Mouse (Mus musculus): ENCODE measurements around the gene Trappc12.
"Not testable (repeated sequence)": the region's sequence is repeated elsewhere in the genome, so short reads cannot be mapped to it uniquely, and the experiment has no call there.

Gene Trappc12

DNA sequence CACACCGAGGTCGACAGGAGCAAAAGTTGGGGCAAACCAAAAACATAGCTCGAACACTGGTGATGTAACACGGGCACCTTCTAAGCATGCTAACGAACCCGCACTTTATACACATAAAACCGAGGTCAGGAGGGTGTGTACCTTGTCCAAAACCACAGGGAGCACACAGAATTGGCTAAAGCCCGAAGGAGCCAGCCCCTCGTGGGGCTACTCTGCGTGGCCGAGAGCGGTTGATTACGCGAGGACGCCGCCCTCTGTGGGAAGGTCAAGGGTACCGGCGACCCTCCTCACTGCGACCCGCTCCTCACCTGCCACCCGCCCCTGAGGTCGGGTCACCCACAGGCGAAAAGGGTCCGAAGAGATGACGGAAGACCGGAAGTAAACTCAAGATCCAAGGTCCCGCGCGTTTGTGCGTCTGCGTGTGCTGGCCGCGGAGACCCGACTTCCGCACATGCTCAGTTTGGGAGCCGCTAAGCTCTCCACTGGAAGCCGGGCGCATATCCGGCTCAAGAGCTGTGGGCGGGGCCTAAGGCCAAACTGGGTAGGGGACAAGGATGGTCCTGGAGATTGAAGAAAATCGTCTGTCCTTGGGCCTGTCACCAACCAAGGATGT is at the start of gene Trappc12:
Trappc12 (minus strand) TSS at position 452 of the 613 bp plus-strand sequence.
- DNase-seq: peak; percentile 90

DNA sequence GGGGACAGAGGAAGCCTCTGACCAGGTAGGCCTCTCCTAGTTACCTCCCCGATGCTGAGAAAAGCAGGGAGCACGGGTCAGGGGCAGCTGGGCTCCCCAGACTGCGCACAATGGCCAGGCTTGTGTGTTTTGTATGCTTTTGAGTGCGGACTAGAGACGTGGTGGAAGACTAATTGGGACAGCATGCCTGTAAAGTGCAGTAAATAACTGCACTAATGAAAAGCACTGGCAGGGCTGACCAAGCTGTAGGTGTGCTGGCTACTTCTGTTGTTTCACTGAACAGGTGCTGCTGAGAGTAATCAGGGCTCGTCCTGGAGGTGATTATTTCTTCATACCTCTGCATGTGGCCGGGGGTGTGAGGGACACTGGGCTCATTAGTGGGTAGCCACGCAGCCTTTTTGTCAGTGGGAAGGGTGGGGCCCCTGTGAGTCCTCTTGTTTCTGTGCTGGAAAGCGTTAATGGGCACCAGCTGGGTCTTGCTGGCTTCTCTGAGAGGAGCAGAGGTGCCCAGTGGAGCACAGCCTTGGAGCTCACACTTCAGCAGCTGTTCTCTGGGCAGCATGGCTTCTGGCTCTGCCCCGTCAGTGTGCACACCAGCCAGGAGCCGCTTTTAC is 49.6 kb upstream of the Trappc12 start:
- no peak for DNase-seq

DNA sequence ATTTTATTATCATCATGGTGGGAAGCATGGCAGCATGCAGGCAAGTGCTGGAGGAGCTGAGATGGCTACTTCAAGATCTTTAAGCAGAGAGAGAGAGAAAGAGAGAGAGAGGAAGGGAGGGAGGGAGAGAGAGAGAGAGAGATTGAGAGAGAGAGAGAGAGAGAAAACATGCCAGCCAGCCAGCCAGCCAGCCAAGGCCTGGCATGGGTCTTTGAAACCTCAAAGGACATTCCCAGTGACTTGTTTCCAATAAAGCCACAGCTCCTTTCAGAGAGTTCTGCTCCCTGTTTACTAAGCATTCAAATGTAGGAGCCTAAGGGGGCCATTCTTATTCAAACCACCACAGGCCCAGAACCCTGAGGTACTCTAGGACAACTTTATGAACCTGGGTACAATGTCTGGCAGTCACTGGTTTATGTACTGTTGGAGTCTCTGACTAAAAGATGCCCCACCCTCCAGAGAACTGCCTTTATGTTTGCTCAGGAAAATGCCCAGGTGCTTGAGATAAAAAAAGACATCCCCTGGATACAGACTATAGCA is 46.7 kb upstream of the Trappc12 start:
- no peak for DNase-seq

DNA sequence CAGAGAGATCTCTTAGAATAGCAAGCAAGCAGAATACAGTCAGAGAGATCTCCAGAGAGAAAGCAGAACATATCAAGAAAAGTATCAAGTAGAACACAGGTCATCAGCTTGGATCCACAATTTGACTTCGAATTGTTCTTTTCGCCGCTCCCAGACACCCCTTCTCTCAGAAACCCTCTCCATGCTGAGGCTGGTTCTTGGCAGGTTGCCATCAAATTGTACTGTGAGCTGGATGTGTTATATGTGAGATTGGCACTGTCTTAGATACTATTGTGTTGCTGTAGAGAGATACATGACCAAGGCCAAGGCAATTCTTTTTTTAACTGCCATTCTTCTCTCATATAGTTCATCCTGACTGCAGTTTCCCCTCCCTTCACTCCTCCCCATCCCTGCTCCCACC is 44.8 kb upstream of the Trappc12 start:
- no peak for DNase-seq

DNA sequence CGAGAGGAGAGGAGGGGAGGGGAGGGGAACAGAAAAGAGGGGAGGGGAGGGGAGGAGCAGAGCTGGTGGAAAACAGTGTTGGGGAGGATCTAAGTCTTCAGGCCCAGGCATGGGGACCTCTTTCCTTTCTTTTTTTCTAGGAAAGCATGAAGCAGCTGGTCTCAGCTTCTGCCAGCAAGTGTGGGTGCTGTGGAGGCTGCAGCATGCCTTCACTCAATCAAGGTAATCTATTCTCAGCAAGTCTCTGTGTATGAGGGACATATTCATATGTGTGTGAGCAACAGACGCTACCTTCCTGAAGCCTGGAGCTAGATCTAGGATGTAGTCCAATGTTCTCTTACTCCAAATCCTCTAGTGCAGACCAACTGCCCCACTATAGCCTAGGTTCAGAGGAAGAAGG is 43.4 kb upstream of the Trappc12 start:
- no peak for DNase-seq

DNA sequence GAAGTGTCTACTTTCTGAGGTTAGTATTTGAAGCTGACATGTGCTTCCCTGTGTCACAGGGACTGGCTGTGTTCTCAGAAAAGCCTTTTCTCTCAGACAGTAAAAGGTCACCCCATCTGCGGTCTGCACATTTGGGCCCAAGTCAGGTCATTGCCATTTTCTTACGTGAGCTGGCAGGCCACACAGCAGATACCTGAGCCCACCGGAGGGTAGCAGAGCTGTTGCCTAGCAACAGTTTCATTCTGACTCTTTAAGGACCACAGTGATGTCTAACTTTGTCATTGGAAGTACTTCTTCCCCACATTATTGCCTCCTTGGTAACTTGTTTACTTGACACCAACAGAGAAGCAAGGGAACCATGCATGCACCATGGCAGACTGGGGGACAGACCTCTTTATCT is 42.3 kb upstream of the Trappc12 start:
- DNase-seq: no peak

DNA sequence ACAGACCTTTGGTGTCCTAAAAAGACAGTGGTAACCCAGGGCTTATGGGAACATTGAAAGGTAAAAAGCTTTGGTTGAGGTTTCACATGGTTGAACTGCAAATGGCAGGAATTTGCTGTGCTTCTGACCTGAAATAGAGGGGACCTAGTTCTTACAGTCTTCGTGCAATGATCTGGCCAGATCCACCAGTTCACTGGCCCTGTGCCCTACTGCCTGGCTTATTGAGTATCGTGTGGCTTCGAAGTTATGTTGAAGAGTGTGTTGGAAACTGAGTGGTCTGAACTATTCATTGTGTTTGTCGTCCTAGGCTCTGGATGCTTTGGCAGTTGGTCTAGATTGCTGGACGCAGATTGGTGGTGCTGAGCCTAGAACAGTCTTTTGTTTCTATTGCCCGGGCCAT is 36.0 kb upstream of the Trappc12 start:
- DNase-seq: no peak

DNA sequence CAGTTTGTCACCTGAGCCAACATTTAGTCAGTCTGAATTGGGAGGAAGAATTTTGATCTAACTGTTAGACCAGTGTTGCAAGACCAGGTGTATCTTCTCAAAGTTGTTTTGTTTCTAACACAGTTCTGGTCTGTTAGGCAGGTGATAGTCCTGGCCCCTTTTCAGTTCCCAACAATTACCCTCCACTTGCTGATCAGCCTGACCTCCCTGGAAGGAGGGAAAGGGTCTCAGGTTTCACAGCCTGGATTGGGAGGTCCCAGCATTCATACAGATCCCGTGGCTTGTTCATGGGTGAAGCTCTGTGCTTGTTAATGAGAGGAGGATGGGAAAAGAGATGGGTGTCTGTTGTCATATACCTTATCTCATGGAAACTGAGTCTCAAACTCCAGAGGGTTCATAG is 35.0 kb upstream of the Trappc12 start:
- DNase-seq: no peak

DNA sequence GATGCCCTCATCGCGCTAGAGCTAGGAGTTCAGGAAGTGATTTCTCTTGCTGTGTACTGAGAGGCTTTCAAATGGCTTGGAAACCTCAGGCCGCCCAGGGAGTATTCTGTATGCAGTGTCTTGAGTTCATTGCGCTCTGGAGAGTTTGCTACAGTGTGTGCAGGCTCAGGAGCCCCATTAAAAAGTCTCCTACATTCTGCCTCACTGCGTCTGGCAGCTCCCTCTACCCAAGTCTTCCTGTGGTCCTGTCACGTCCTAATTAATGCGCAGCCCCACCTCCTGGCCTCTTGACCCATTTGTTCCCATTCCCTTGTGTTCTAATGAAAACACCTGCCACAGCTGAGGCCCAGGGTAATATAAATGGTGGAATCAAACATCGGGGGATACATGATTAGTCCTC is 34.6 kb upstream of the Trappc12 start:
- DNase-seq: no peak

DNA sequence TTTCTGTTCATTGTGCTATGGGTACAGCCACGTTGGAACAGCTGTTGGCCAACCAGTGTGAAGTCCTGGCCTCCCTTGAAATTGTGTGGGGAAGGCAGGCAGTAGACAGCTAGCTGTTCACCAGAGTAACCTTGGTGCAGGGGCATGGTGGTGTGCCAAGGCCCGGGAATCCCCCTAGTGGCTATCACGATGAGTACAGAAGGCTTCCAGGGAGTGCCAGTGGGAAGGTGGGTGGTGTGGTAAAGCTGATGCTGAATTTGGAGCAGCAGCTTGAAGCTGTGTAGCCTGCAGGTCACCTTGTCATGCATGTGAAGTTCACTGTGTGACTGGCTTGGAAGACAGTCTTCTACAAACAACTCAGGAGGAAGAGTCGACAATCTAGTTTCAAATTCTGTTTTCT is 34.1 kb upstream of the Trappc12 start:
- DNase-seq: no peak

DNA sequence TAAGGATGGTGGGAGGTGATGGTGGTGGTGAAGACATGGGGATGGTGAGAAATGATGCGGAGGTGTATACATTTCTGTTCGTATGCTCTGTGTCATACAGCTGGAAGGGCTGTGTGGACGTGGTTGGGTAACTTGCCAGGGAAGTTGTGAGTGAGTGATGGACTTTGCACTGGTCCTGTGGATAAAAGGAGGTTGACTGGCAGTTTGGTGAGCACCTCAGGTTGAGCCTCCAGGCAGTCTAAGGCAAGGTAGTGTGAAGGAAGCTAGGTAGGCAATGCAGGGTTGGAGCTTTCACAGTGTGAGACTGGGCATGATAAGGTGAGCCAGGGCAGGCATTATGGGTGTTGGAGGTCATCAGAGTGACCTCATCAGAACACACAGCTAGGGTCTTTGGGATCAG is 32.4 kb upstream of the Trappc12 start:
- no peak for DNase-seq

DNA sequence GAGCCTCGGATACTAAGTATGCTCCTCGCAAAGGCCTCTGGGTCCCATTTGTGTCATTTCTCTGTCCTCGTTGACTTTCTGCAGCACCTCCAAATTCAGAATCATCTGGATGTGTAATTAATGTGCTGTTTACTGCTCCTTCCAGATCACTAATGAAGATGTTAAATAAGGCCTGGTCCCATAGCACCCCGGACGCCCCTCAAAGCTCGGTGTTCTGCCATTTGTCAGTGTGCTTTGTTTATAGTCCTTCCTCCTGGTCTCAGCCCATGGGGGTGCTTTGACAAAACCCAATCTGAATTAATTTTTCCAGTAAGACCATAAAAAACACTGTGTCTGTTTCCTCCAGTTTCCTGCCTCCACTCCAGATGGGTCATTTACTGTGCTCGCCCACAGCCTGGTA is 29.9 kb upstream of the Trappc12 start:
- no peak for DNase-seq

DNA sequence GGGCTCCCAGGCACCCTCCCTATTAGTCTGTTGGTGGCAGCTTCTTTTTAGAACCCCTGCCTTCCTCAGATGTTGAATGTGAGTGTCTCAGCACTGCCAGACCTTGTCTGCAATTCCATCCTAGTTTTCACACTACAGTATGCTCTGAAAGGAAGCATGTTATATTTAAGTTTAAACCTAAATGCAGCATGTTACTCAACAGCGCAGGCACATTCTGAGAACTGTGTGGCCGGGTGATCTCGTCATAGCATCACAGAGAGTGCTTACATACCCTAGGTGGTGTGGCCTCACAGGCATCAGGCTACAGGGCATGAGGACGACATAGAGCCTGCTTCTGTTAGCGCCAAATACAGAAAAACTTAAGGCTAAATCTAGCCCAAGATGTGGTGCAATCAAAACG is 25.4 kb upstream of the Trappc12 start:
- DNase-seq: no peak

DNA sequence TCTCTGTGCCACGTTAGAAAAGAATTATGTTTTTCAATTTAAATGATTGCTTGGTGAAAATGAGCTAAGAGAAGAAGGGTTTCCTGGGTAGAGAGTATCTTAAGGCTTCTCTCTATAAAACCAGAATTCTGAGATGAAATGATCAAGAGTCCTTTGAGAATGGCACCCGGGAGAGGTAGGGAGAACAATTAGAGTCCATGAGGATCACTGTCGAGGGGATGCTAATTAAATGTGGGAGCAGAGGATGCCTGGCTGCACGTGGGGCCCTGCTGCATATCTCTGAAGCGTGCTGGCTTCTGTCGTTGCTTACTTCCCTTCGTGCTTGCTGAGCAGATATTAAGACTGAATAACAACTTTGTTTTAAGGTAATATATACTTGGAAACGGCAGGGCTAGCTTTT is 24.8 kb upstream of the Trappc12 start:
- DNase-seq: no peak

DNA sequence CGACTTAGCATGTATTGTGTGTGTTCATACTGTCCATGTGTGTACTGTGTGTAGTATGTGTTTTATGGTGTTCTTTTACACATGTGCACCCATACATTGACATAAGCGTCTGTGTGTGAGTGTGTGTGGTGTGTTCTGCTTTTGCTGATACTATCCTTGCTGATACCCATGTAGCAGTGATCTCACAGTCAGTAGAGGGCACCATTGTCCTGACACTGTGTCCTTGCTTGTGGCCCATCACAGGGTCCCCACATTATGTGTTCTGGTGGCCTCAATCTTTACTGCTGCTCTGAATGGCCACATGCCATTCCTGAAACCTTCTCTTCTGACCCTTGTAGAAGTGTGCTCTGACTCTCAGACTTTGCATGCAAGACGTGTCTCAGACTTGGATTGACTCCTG is 23.5 kb upstream of the Trappc12 start:
- DNase-seq: no peak

DNA sequence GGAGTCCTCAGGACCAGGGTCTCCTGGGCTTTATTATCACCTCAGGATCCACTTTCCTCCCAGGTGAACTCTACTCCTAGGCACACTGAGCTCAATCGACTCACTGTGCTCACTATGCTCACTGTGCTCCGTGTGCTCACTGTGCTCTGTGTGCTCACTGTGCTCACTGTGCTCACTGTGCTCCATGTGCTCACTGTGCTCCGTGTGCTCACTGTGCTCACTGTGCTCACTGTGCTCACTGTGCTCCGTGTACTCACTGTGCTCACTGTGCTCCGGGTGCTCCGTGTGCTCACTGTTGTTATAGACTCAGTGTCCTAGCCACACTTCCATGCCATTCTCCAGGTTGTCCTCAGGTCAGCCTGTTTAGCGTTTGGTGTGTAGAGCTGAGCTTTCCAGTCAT is 19.7 kb upstream of the Trappc12 start:
- DNase-seq: no peak

DNA sequence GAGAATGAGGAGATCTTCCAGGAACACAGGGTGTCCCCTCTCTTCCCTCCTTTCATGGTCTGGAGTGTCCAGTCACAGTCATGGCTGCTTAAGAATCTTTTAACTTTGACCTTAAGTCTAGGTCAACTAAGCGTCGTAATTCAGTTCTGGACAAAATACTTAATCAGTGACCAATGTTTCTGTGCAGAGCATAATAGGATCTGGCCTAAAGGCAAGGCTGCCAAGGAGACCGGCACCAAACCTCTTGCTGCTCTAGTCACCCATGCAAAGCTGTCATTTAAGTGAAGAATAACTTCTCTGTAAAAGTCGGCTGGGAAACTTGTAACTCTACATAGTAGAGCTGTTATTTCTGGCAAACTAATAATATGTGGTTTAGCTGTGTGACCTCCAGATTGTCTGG is 5.7 kb upstream of the Trappc12 start:
- DNase-seq: no peak

DNA sequence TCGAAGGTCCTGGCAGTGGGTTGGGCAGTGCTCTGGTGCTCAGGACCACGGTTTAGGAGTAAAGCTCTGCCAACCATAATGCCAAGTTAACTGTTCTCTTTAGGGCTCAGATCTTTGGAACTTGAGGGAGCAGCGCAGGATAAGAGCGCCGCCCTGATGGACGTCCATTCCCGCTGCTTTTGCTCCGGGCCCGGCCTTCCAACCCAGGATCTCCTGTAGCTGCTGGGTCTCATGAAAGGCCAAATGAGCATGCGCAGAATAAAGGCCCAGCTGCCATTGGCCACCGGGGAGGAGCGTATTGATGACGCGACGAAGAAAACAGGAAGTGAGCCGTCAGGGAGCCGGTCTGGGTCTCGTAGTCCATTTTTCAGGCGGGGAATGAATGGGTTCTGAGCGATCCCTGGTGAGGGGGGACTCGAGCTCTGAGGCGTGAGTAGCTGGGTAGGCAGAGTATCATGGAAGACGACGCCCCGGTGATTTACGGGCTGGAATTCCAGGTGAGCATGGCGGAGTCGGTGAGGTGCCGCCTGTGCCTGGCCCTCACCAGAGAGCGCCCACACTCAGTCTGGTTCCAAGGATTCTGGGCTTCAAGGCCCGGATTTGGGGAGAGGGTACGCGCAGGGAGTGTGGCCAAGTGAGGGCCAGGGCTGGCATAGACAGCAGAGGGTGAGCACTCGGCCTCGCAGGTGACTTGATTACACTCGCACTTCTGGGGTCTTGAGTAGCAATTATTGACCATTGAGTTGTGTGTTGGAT is 1.4 kb upstream of the Trappc12 start, which contains the start of gene Eipr1:
Eipr1 (plus strand) TSS at position 296 of the 756 bp plus-strand sequence.
- peak; percentile 85 for DNase-seq

DNA sequence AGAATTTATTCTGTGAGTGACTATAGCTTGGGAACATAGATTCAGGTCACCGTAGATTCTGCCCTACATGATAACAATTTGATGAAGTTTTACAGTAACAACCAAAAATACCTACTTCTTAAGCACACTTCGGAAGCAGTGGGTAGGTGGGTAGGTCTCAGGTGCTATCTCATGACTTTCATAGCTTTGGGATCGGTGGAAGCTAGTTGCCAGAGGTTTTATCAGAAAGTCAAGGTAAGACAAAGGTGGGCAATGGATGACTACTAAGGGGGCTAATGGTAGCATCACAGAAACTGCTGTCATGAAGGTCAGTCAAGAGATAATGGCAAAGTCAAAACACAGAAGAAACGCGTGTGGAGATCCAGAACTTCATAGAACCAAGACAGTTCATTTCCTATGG is 604 bp upstream of the Trappc12 start:
- no peak for DNase-seq

DNA sequence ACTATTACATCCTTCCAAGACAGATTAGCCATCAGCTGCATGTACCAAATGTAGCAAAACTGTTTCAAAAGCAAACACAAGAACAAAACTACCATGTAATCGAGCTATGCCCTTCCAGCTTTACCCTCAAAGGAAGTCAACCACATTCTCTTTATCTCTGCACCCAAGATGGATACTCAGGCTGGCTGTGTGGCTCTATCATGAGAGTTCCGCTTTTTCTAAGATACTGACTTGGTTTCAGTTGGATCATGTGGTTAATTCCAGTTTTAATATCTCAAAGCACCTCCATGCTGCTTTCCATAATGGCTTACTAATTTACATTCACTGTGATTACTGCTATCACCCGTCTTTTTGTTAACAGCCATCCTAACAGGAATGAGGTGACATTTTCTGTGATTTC is 6.9 kb downstream of the Trappc12 start:
- no peak for DNase-seq

DNA sequence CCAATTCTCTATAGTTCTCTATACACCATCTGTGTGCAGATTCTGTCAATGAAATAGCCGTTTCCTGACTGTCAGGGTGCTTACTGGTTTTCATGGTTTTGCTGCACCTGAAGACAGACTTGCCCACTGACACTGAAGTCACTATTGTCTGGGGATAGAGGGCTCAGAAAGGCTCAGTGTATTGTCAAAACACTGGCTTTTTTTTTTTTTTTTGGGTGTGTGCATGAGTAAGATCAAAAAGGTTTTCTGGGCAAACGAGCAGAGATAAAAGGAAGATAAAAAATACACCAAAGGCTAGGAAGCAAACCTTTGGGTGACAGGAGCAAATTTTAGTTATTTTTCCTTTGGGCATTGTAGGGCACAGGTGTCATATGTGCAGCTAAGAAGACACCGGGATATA is 15.0 kb downstream of the Trappc12 start:
- no peak for DNase-seq

DNA sequence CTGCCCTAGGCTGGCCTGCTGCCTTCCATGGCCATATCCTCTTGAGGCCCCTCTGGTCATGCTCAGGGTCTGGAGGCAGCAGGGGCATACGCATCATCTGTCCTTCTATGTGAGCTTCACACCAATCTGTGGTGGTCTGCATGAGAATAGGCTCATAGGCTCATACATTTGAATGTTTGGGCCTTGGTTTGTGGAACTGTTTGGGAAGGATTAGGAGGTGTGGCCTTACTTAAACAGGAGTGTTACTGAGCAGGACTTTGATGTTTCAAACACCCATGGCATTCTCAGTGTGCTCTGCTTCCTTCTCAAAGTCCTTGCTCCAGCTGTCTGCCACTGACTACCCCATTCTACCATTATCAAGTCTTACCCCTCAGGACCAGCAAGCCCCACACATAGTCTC is 16.0 kb downstream of the Trappc12 start:
- DNase-seq: no peak

DNA sequence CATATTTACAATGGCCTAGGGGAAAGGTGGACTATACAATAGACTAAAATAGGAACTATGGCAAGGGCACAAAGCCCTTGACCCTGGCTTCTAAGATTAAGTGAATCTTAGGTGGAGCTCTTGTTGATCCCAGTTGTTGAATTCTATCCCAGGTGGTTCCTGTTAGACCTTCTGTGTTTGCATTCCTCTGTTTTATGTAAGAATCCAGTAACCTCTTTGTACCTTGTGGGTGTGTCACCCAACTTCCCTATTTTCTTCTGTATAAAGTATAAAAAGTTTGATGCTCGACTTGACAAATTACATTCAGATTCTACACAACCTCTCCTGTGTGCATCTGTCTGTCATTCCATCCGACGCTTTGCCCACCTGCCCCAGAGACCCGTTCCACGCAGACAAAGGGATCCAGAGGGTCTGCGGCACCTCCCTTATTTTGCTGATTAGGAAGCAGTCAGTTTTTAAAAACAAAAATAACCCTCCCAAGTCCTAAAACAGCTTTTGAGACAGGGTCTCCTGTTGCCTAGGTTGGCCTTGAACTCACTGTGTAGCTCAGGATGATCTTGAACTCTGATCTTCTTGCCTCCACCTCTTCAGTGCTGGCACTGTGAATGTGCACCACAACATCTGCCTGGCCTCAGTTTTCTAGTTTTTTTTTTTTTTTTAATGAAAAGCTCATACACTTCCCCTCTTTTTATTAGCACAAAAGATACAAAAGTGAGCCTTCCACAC is 16.6 kb downstream of the Trappc12 start:
- DNase-seq: not testable (repeated sequence)

Measured in lung, postnatal 14 days (tissue).